Mouse (Mus musculus): ENCODE measurements around the gene Rnf187.

DNA sequence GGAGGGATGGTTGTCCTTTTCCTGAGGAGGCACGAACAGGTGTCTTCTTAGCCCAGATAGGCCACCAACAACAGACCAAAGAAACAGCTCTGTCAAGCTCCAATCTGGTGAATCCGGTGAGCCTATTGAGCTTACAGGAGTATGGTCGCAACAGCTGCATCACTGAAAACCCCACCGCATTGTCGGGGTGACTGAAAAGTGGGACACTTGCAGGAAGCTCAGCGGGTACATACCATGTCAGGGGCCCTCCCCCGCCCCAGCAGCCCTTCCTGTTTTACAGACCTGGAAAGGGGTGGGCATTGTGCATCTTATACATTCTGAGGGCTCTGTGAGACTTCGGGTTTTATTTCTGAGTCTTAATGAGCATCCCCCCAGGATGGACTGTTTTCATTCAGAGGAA is 55.0 kb downstream of the Rnf187 start:
- no peak for TF ChIP-seq CTCF (IDR thresholded peaks at IDR 0.05; ENCODE audit: borderline replicate concordance, insufficient read depth, low read depth, low read length)
- no peak for TF ChIP-seq POLR2A (IDR thresholded peaks at IDR 0.05; ENCODE audit: borderline replicate concordance, insufficient read depth, low read length)
